8 mouse cellular contexts compared by ENCODE assay signal in the genomic region with DNA sequence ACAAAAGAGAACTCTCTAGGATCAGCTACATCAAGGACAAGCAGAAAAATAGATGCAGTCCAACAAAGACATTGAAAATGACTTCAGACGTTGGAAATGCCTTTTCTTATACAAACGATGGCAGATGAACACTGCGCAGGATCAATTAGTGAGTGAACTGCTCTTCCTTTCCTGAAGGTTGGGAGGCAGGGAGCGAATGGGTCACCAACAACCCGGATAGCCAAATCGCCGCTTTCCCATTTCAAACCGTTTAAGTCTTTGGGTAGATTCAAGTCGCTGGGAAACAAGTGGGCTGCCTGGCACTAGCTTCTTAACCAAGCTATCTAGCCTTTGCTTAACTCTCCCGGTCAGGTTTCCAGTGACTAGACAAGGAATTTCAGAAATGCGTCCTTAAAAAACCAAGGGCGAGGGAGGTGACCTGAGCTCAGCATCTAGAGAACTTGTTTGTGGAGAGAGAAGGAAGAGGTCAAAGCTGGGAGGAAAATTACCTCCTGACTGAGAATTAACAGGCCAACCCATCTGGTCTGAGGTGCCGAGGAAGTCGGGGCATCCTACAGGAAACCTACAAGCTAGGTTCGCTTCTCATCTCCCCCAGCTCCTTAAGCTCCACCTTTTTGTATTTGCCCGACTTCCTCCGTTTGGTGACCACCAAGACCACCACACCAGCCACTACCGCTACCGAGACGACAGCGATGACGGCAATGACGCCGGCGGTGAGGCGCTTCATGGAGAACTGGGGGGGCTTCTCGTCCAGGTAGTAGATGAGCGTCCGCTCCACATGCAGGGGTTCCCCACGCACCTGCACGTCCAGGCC. TPM values are rescaled to one million over a fixed set of nuclear protein-coding genes. Genes with fewer than 3 reads are reported as not detected.
DNase-seq lines count a peak whose midpoint lies in the region; ATAC-seq and TF ChIP-seq lines count a peak whose summit lies in the region.

No protein-coding gene starts in this region.

- H3K9me3 ChIP-seq in lung, embryonic 14.5 days (ENCODE audit: low read depth, low read length): no peaks in the 10 kb centered on the region
- no peaks in the 10 kb centered on the region for H3K9me3 ChIP-seq in forebrain, embryonic 14.5 days (replicated peaks; ENCODE audit: control insufficient read depth, low read length)
- no peaks in the 10 kb centered on the region for H3K9me3 ChIP-seq in limb, embryonic 15.5 days

- H3K27ac ChIP-seq in lung, embryonic 14.5 days (ENCODE audit: low read depth): no peak overlapping the region
- no peak overlapping the region for H3K27ac ChIP-seq in forebrain, embryonic 14.5 days (ENCODE audit: low read depth, low read length)
- 0 out of 2 replicates have a peak overlapping the region, but pooled peaks have one; percentile 59 for H3K27ac ChIP-seq in limb, embryonic 15.5 days
- H3K27ac ChIP-seq in olfactory bulb, adult 2 months (ENCODE audit: insufficient read depth, low read depth, low read length): no peak overlapping the region

- H3K4me3 ChIP-seq in lung, embryonic 14.5 days (ENCODE audit: low read depth, low read length): peak overlapping the region; percentile 39
- H3K4me3 ChIP-seq in forebrain, embryonic 14.5 days (ENCODE audit: low read depth, low read length): peak overlapping the region; percentile 42
- peak overlapping the region; percentile 43 for H3K4me3 ChIP-seq in limb, embryonic 15.5 days
- peak overlapping the region; percentile 25; the same call in 1 of the 2 replicates for H3K4me3 ChIP-seq in olfactory bulb, adult 2 months (ENCODE audit: insufficient read depth, low read depth, low read length)

- TF ChIP-seq CTCF in lung, embryonic 14.5 days (IDR thresholded peaks at IDR 0.05; ENCODE audit: low read depth): no peak
- no peak for TF ChIP-seq CTCF in olfactory bulb, adult 2 months (IDR thresholded peaks at IDR 0.05; ENCODE audit: insufficient read depth, low read depth, low read length)

- WGBS in lung, embryonic 14.5 days: 9% methylated on average over 31 of the region's 31 CpGs
- 9% methylated on average over 31 of the region's 31 CpGs for whole genome bisulfite sequencing in forebrain, embryonic 14.5 days
- 6% methylated on average over 31 of the region's 31 CpGs for WGBS in limb, embryonic 15.5 days
- 10% methylated on average over 31 of the region's 31 CpGs for WGBS in olfactory bulb, adult 2 months

- peak; percentile 2 for DNase-seq in lung, embryonic 14.5 days
- no peak for DNase-seq in lung, postnatal 14 days
- DNase-seq in forebrain, embryonic 14.5 days (ENCODE audit: low spot score): no peak
- no peak for DNase-seq in cerebellum, adult 9-11 months
- no peak for DNase-seq in right cerebral cortex, postnatal 4 days
- DNase-seq in urinary bladder, postnatal 10 days (ENCODE audit: low spot score): no peak

- no peak for TF ChIP-seq POLR2A in olfactory bulb, adult 2 months (IDR thresholded peaks at IDR 0.05; ENCODE audit: insufficient read depth, low read depth, low read length)

- peak overlapping the region; percentile 34; the same call in 1 of the 2 replicates for H3K9ac ChIP-seq in lung, embryonic 14.5 days
- H3K9ac ChIP-seq in forebrain, embryonic 14.5 days (ENCODE audit: low read length): peak overlapping the region; percentile 48; the same call in 1 of the 2 replicates
- no peak overlapping the region for H3K9ac ChIP-seq in limb, embryonic 15.5 days

- H3K4me2 ChIP-seq in lung, embryonic 14.5 days: peak overlapping the region; percentile 71
- peak overlapping the region; percentile 65 for H3K4me2 ChIP-seq in forebrain, embryonic 14.5 days (ENCODE audit: low read length)
- H3K4me2 ChIP-seq in limb, embryonic 15.5 days: peak overlapping the region; percentile 69

- H3K27me3 ChIP-seq in lung, embryonic 14.5 days (ENCODE audit: insufficient read depth, low read length): peaks cover 49% of the 10 kb centered on the region
- peaks cover 47% of the 10 kb centered on the region for H3K27me3 ChIP-seq in forebrain, embryonic 14.5 days (replicated peaks; ENCODE audit: control insufficient read depth, insufficient read depth, low read length)
- H3K27me3 ChIP-seq in limb, embryonic 15.5 days: peaks cover 59% of the 10 kb centered on the region

- ATAC-seq in lung, embryonic 14.5 days (ENCODE audit: insufficient read depth): no peak
- ATAC-seq in forebrain, embryonic 14.5 days: peak; percentile 4; the same call in 1 of the 2 replicates
- ATAC-seq in limb, embryonic 15.5 days (ENCODE audit: insufficient number of reproducible peaks, low FRiP score, low TSS enrichment, low read depth): no peak

- H3K36me3 ChIP-seq in lung, embryonic 14.5 days (ENCODE audit: insufficient read depth): no peaks in the 10 kb centered on the region
- H3K36me3 ChIP-seq in forebrain, embryonic 14.5 days (ENCODE audit: control insufficient read depth, insufficient read depth, low read length): no peaks in the 10 kb centered on the region
- H3K36me3 ChIP-seq in limb, embryonic 15.5 days: no peaks in the 10 kb centered on the region

- peaks cover 4% of the 10 kb centered on the region for H3K4me1 ChIP-seq in lung, embryonic 14.5 days (ENCODE audit: insufficient read depth)
- H3K4me1 ChIP-seq in forebrain, embryonic 14.5 days (ENCODE audit: control insufficient read depth, insufficient read depth, low read length): no peaks in the 10 kb centered on the region; the same call in 1 of the 2 replicates
- peaks cover 27% of the 10 kb centered on the region for H3K4me1 ChIP-seq in limb, embryonic 15.5 days
- H3K4me1 ChIP-seq in olfactory bulb, adult 2 months (ENCODE audit: control insufficient read depth, insufficient read depth, low read length): peaks cover 11% of the 10 kb centered on the region

RNA-seq across cellular contexts. Expression of gene Tacstd2, which starts 1.2 kb away (rescaled TPM):
- 7.1 and 7.9 TPM in 2 replicates for polyA plus RNA-seq in lung, embryonic 14.5 days (2014; fragmentation: Nextera tagmentation; extraction: Ambion mirVana)
- polyA plus RNA-seq in forebrain, embryonic 14.5 days (2014; fragmentation: Nextera tagmentation; extraction: Ambion mirVana): 0.51 and 0.61 TPM in 2 replicates
- polyA plus RNA-seq in limb, embryonic 15.5 days (2015; fragmentation: Nextera tagmentation; extraction: Ambion mirVana): 311 and 328 TPM in 2 replicates
- not detected in 2 replicates for polyA plus RNA-seq in olfactory bulb, adult 2 months (2012; ENCODE audit: insufficient read depth, insufficient read length, low replicate concordance, missing spikeins)

RNA-seq across cellular contexts. Expression of gene Il23r, which starts 42.7 kb away (rescaled TPM):
- polyA plus RNA-seq in lung, embryonic 14.5 days (2014; fragmentation: Nextera tagmentation; extraction: Ambion mirVana): not detected in 2 replicates
- polyA plus RNA-seq in forebrain, embryonic 14.5 days (2014; fragmentation: Nextera tagmentation; extraction: Ambion mirVana): not detected in 2 replicates
- polyA plus RNA-seq in limb, embryonic 15.5 days (2015; fragmentation: Nextera tagmentation; extraction: Ambion mirVana): 0.05 TPM in 1 of 2 replicates, not detected in the other
- not detected in 2 replicates for polyA plus RNA-seq in olfactory bulb, adult 2 months (2012; ENCODE audit: insufficient read depth, insufficient read length, low replicate concordance, missing spikeins)

Comparison
In these comparisons a context has a peak if more than half of its experiments do, and no peak if none do; other contexts are left out.
1. RNA of gene Tacstd2, which starts 1.2 kb away (polyA plus RNA-seq): 311 to 328 TPM in limb, embryonic 15.5 days; 7.1 to 7.9 TPM in lung, embryonic 14.5 days, 0.51 to 0.61 TPM in forebrain, embryonic 14.5 days and not detected in olfactory bulb, adult 2 months; every median in the first group is over 10 times any median in the second.
2. Peak in every context shown above with its lines, with median percentiles within 50 percentile points of each other: H3K4me2 ChIP-seq and H3K4me3 ChIP-seq.